Mouse (Mus musculus): ENCODE data around the gene Parn. TPM values are rescaled to one million over a fixed set of nuclear protein-coding genes. Genes with fewer than 3 reads are reported as not detected.

The Parn gene
- 40.5 and 41.4 TPM in 2 replicates for polyA plus RNA-seq (2016; fragmentation: Nextera tagmentation; extraction: Ambion mirVana)

DNA sequence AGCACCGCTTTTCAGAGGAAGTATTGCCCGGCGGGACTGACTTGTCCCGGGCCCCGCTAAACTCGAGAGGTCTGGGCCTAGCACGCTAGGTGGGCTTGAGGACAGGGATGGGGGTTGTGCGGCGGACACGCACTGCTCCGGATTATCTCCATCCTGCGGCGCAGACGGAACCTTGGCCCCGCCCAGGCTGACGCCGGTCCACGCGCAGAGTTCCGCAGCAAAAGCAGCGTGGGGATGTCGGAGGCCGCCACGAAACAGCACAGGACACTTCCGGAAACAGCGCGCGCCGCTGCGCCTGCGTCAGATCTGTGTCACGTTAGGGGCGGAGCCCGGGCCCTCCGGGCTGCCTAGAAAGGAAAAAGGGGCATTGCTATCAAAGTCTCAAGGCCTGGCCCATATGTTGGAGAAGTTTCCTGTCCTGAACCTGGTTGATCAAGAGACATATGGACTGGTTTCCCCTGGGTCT is at the start of gene Parn:
Parn (minus strand) TSS at position 293 of the 466 bp plus-strand sequence.
- WGBS: under 1% methylated on average over 35 of the region's 35 CpGs

GRCm38 (mm10) chr16:13716821-13717553 is 49.0 kb upstream of the Parn start:
- Histone ChIP-seq H3K9ac (replicated peaks) (no peak overlapping the region), H3K36me3 (no peaks in the 10 kb centered on the region), H3K27ac (replicated peaks) (no peak overlapping the region), H3K27me3 (no peaks in the 10 kb centered on the region), H3K4me3 (no peak overlapping the region), H3K9me3 (no peaks in the 10 kb centered on the region), H3K4me1 (no peaks in the 10 kb centered on the region), H3K4me2 (replicated peaks) (no peak overlapping the region)
- ATAC-seq (ENCODE audit: low FRiP score, low read depth): no peak
- 78% methylated on average over 2 of the region's 2 CpGs for WGBS

More for the DNA sequence above, at the start of gene Parn:
- Histone ChIP-seq H3K9me3 (no peaks in the 10 kb centered on the region), H3K36me3 (peaks cover 21% of the 10 kb centered on the region), H3K4me3 (peak within 1 kb of the TSS; percentile 67), H3K4me2 (replicated peaks) (peak within 1 kb of the TSS; percentile 59), H3K4me1 (peaks cover 14% of the 10 kb centered on the region), H3K27ac (replicated peaks) (peak within 1 kb of the TSS; percentile 39; the same call in 1 of the 2 replicates), H3K27me3 (no peaks in the 10 kb centered on the region), H3K9ac (replicated peaks) (peak within 1 kb of the TSS; percentile 62)
- peak; percentile 85 for ATAC-seq (ENCODE audit: low FRiP score, low read depth)

DNA sequence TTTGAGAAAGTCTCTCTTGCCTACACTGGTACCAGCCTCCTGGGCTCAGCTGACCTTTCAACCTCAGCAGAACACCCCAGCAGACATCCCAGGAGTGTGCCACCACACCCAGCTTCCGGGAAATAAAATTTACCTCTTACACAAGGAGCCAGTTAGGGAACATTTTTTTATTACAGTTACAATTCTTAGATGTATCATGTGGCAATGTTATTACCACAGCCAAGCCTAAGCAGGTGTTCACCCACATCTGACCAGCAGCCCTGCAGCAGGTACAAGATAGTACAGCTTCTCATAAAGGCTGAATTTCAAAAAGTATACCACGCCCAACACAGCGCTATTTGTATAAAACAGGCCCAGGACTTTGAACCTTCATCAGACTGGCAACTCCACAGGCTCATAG is 46.9 kb upstream of the Parn start:
- Histone ChIP-seq H3K36me3 (no peaks in the 10 kb centered on the region), H3K9me3 (no peaks in the 10 kb centered on the region), H3K4me1 (no peaks in the 10 kb centered on the region), H3K27me3 (no peaks in the 10 kb centered on the region), H3K4me2 (replicated peaks) (no peak overlapping the region), H3K27ac (replicated peaks) (no peak overlapping the region), H3K9ac (replicated peaks) (no peak overlapping the region), H3K4me3 (no peak overlapping the region)
- 84% methylated on average over 3 of the region's 3 CpGs for WGBS
- ATAC-seq (ENCODE audit: low FRiP score, low read depth): no peak

GRCm38 (mm10) chr16:13704676-13705075 is 36.7 kb upstream of the Parn start:
- Histone ChIP-seq H3K4me1 (no peaks in the 10 kb centered on the region), H3K36me3 (peaks cover 55% of the 10 kb centered on the region), H3K9ac (replicated peaks) (no peak overlapping the region), H3K4me3 (no peak overlapping the region), H3K9me3 (no peaks in the 10 kb centered on the region), H3K27me3 (no peaks in the 10 kb centered on the region), H3K4me2 (replicated peaks) (no peak overlapping the region), H3K27ac (replicated peaks) (no peak overlapping the region)
- ATAC-seq (ENCODE audit: low FRiP score, low read depth): no peak
- 96% methylated on average over 10 of the region's 10 CpGs for WGBS

DNA sequence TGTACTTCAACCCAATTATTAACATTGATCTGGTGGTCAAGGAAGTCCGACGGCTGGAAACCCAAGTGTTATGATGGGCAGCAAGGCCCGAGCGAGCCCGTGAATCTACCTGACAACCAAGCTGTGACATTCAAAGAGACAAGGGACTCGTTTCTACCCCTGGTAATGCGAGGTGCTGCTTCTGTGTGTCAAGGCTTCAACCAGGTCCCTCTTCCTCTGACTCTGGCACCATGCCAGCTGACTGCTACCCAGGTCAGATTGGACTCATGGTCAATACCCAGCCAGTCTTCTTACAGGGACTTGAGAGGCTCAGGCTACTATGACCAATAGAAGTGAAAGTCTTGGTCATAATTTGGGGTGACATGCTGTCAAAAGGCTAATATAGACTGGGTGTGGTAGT is 34.2 kb upstream of the Parn start:
- no peak overlapping the region for H3K27ac ChIP-seq (replicated peaks)
- no peak overlapping the region for H3K4me3 ChIP-seq
- H3K9me3 ChIP-seq: no peaks in the 10 kb centered on the region
- WGBS: 92% methylated on average over 7 of the region's 7 CpGs
- H3K4me2 ChIP-seq (replicated peaks): no peak overlapping the region
- H3K36me3 ChIP-seq: peaks cover 80% of the 10 kb centered on the region
- H3K4me1 ChIP-seq: no peaks in the 10 kb centered on the region
- no peaks in the 10 kb centered on the region for H3K27me3 ChIP-seq
- no peak overlapping the region for H3K9ac ChIP-seq (replicated peaks)
- no peak for ATAC-seq (ENCODE audit: low FRiP score, low read depth)

- no peak overlapping the region for H3K27ac ChIP-seq (replicated peaks)
- H3K4me2 ChIP-seq (replicated peaks): no peak overlapping the region
- ATAC-seq (ENCODE audit: low FRiP score, low read depth): no peak
- H3K4me3 ChIP-seq: no peak overlapping the region
- H3K36me3 ChIP-seq: peaks cover 90% of the 10 kb centered on the region
- 89% methylated on average over 7 of the region's 7 CpGs for WGBS
- no peaks in the 10 kb centered on the region for H3K27me3 ChIP-seq
- no peaks in the 10 kb centered on the region for H3K9me3 ChIP-seq
- no peaks in the 10 kb centered on the region for H3K4me1 ChIP-seq
- no peak overlapping the region for H3K9ac ChIP-seq (replicated peaks)
Observed at GRCm38 (mm10) chr16:13698998-13699397, 31.0 kb upstream of the Parn start.

GRCm38 (mm10) chr16:13678601-13679319 is 10.8 kb upstream of the Parn start:
- 93% methylated on average over 3 of the region's 3 CpGs for WGBS
- Histone ChIP-seq H3K4me1 (no peaks in the 10 kb centered on the region), H3K36me3 (peaks cover 40% of the 10 kb centered on the region), H3K4me2 (replicated peaks) (no peak overlapping the region), H3K9ac (replicated peaks) (no peak overlapping the region), H3K27me3 (no peaks in the 10 kb centered on the region), H3K4me3 (no peak overlapping the region), H3K9me3 (no peaks in the 10 kb centered on the region), H3K27ac (replicated peaks) (no peak overlapping the region)
- no peak for ATAC-seq (ENCODE audit: low FRiP score, low read depth)

- ATAC-seq (ENCODE audit: low FRiP score, low read depth): no peak
- Histone ChIP-seq H3K9ac (replicated peaks) (no peak overlapping the region), H3K27ac (replicated peaks) (no peak overlapping the region), H3K27me3 (no peaks in the 10 kb centered on the region), H3K36me3 (peaks cover 35% of the 10 kb centered on the region), H3K9me3 (no peaks in the 10 kb centered on the region), H3K4me1 (peaks cover 12% of the 10 kb centered on the region), H3K4me3 (no peak overlapping the region), H3K4me2 (replicated peaks) (no peak overlapping the region)
- 87% methylated on average over 3 of the region's 3 CpGs for WGBS
Observed at GRCm38 (mm10) chr16:13674511-13674910, 6.5 kb upstream of the Parn start.

DNA sequence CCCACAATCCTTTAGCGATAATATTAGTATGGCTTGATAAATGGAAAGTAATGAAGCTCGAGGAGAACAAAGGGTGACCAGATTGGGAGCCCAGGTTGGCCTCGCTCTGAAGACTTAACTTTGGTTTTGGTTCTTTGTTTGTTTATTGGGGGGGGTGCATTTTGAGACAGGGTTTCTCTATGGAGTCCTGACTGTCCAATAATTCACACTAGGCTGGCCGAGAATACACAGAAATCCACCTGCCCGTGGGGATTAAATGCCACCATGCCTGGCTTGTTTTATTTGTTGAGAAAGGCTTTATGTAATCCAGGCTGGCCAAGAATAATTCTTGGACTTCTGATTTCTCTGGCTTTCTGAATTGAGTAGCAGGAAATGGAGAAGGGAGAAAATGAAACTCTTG is 5.1 kb upstream of the Parn start:
- Histone ChIP-seq H3K9ac (replicated peaks) (no peak overlapping the region; the same call in 1 of the 2 replicates), H3K27ac (replicated peaks) (no peak overlapping the region), H3K36me3 (peaks cover 27% of the 10 kb centered on the region), H3K27me3 (no peaks in the 10 kb centered on the region), H3K9me3 (no peaks in the 10 kb centered on the region), H3K4me1 (peaks cover 12% of the 10 kb centered on the region), H3K4me3 (peak overlapping the region; percentile 98; the same call in 1 of the 2 replicates), H3K4me2 (replicated peaks) (peak overlapping the region; percentile 84)
- ATAC-seq (ENCODE audit: low FRiP score, low read depth): no peak
- WGBS: 76% methylated on average over 5 of the region's 5 CpGs

DNA sequence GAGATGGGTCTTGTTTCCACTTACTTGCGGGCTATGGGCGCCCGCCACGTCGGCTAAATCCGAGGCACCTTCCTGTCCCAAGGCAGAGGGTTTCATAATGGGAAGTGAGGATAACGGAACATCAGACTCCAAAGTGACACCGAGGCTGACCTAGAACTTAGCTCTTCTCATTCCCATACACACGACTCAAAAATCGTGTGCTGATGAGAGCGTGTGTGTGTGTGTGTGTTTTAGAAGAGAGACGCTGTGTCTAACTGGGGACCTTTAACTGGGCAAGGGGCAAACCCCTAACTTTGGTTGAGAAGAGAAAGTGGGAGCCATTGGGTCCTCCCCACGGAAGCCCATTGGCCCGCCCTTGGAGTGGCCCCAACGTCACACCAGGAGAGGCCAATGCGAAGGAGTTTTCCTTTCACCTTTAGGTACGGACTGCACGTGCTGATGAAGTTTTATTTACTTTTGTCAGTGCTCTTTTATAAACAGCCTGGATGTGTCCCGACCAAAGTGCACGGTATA is 4.5 kb upstream of the Parn start:
- peak overlapping the region; percentile 86 for H3K27ac ChIP-seq (replicated peaks)

DNA sequence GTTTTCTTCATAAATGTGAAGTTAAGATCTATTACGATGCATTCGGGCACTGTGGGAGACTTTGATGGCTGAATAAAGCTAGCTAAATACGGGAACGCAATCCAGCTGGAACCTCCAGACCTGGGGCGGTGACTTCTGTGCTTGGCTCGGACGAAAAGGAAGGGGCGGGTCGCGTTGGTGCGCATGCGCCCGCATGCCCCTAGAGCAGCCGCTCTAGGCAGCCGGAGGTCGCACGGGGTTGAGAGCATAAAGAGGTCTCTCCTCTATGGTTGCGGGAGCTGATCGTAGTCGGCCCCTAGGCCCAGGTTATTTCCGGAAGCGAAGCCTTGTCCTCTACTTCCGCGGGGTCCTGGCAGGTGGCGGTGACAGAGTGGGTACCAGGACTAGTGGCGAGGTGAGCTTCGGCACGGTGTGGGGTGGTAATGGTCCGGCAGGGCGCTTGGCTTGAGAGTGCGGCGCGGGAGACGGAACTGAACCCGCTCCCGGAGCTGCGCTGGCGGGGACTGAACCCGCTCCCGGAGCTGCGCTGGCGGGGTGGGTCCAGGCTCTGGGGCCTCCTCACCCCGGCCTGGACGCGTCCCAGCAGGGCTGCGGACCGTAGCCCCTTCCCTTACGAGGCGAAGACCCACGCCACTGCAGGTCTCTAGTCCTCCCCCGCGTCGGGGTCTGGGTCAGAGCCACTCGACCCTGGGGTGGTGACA is 3.9 kb upstream of the Parn start, which contains the start of the genes Bfar and 3110001I22Rik:
Bfar (plus strand) TSS at position 174 of the 701 bp plus-strand sequence.
3110001I22Rik (plus strand) TSS at position 245 of the 701 bp plus-strand sequence.
- ATAC-seq (ENCODE audit: low FRiP score, low read depth): peak; percentile 94
- Histone ChIP-seq H3K27ac (replicated peaks) (peak within 1 kb of the TSS; percentile 86), H3K36me3 (peaks cover 14% of the 10 kb centered on the region), H3K9ac (replicated peaks) (peak within 1 kb of the TSS; percentile 91), H3K27me3 (no peaks in the 10 kb centered on the region), H3K9me3 (no peaks in the 10 kb centered on the region), H3K4me3 (peak within 1 kb of the TSS; percentile 98), H3K4me2 (replicated peaks) (peak within 1 kb of the TSS; percentile 84), H3K4me1 (peaks cover 18% of the 10 kb centered on the region)
- under 1% methylated on average over 37 of the region's 54 CpGs for WGBS

More for the DNA sequence above, 4.5 kb upstream of the Parn start:
- Histone ChIP-seq H3K9ac (replicated peaks) (peak overlapping the region; percentile 91), H3K36me3 (peaks cover 20% of the 10 kb centered on the region), H3K4me1 (peaks cover 12% of the 10 kb centered on the region), H3K4me3 (peak overlapping the region; percentile 98), H3K27me3 (no peaks in the 10 kb centered on the region), H3K4me2 (replicated peaks) (peak overlapping the region; percentile 84), H3K9me3 (no peaks in the 10 kb centered on the region)
- WGBS: 3% methylated on average over 20 of the region's 20 CpGs
- ATAC-seq (ENCODE audit: low FRiP score, low read depth): peak; percentile 10; the same call in 1 of the 2 replicates

Measured in midbrain, embryonic 12.5 days (tissue).